In genomic region chr6:95167668-95168227, GRCm38 (mm10) we compare ENCODE assay signal across 14 mouse cellular contexts. TPM values are rescaled to one million over a fixed set of nuclear protein-coding genes. Genes with fewer than 3 reads are reported as not detected.
DNase-seq lines count a peak whose midpoint lies in the region; ATAC-seq and TF ChIP-seq lines count a peak whose summit lies in the region.
"Had no signal": no experiment of that assay in that cellular context is flagged by ENCODE, and none has a peak within 500 bp of the region (broad histone marks: within the 10 kb centered on the region; RNA-seq: fewer than 3 reads in every experiment).

No protein-coding gene starts in this region.

- no peak overlapping the region for H3K4me2 ChIP-seq in embryonic facial prominence, embryonic 13.5 days
- no peak overlapping the region for H3K4me2 ChIP-seq in hindbrain, embryonic 11.5 days (replicated peaks; ENCODE audit: low read depth, low read length)
- H3K4me2 ChIP-seq in midbrain, embryonic 16.5 days (ENCODE audit: low read length), result no peak overlapping the region
- H3K4me2 ChIP-seq: heart, embryonic 12.5 days; liver, embryonic 13.5 days; neural tube, embryonic 12.5 days had no signal

- WGBS in embryonic facial prominence, embryonic 13.5 days, result 20% methylated on average over 5 of the region's 5 CpGs
- WGBS in hindbrain, embryonic 11.5 days, result 14% methylated on average over 5 of the region's 5 CpGs
- WGBS in midbrain, embryonic 16.5 days, result 8% methylated on average over 5 of the region's 5 CpGs
- whole genome bisulfite sequencing in kidney, adult 2 months, result 56% methylated on average over 5 of the region's 5 CpGs

- DNase-seq in layer of hippocampus, adult 2 months (ENCODE audit: low spot score in 2 of 2), result peak; percentile 7 to 16
- no peak for DNase-seq in layer of hippocampus, postnatal 25 days (ENCODE audit: extremely low spot score in 1 of 2, low spot score in 1 of 2)
- peak; percentile 35 for DNase-seq in hindbrain, embryonic 11.5 days (ENCODE audit: low spot score)
- DNase-seq in kidney, adult 2 months, result no peak
- DNase-seq in kidney, postnatal 25 days, result no peak
- no peak for DNase-seq in gastrocnemius, postnatal 4 days (ENCODE audit: low spot score in 2 of 2)
- DNase-seq: kidney, postnatal 36 days; liver, embryonic 13.5 days; right cerebral cortex, postnatal 25 days; thymus, postnatal 14 days had no signal

- H3K4me3 ChIP-seq in layer of hippocampus, adult 2 months, result no peak overlapping the region
- no peak overlapping the region for H3K4me3 ChIP-seq in embryonic facial prominence, embryonic 13.5 days
- H3K4me3 ChIP-seq in hindbrain, embryonic 11.5 days (ENCODE audit: low read depth, low read length), result no peak overlapping the region
- H3K4me3 ChIP-seq in midbrain, embryonic 16.5 days (ENCODE audit: low read depth, low read length), result no peak overlapping the region
- H3K4me3 ChIP-seq in kidney, adult 2 months (ENCODE audit: insufficient read depth, low read depth, low read length), result no peak overlapping the region
- H3K4me3 ChIP-seq: heart, embryonic 12.5 days; liver, embryonic 13.5 days; neural tube, embryonic 12.5 days had no signal

- ATAC-seq in embryonic facial prominence, embryonic 13.5 days (ENCODE audit: insufficient number of reproducible peaks, insufficient read depth, low FRiP score, low TSS enrichment, low read depth), result peak; percentile 48; the same call in 1 of the 2 replicates
- 0 out of 2 replicates have a peak, but pooled peaks have one; percentile 51 for ATAC-seq in hindbrain, embryonic 11.5 days (ENCODE audit: low FRiP score)
- ATAC-seq in midbrain, embryonic 16.5 days, result 0 out of 2 replicates have a peak, but pooled peaks have one; percentile 66

- H3K9ac ChIP-seq in embryonic facial prominence, embryonic 13.5 days, result no peak overlapping the region
- H3K9ac ChIP-seq in hindbrain, embryonic 11.5 days (ENCODE audit: low read depth, low read length), result no peak overlapping the region
- H3K9ac ChIP-seq in midbrain, embryonic 16.5 days (ENCODE audit: low read depth, low read length), result no peak overlapping the region
- H3K9ac ChIP-seq: heart, embryonic 12.5 days; liver, embryonic 13.5 days; neural tube, embryonic 12.5 days had no signal

- no peak overlapping the region for H3K27ac ChIP-seq in layer of hippocampus, adult 2 months
- no peak overlapping the region for H3K27ac ChIP-seq in embryonic facial prominence, embryonic 13.5 days
- H3K27ac ChIP-seq in hindbrain, embryonic 11.5 days (ENCODE audit: low read depth, low read length), result no peak overlapping the region
- H3K27ac ChIP-seq in midbrain, embryonic 16.5 days (ENCODE audit: low read length), result peak overlapping the region; percentile 2; the same call in 1 of the 2 replicates
- H3K27ac ChIP-seq in kidney, adult 2 months (ENCODE audit: insufficient read depth, low read depth, low read length), result no peak overlapping the region
- H3K27ac ChIP-seq: liver, embryonic 13.5 days; neural tube, embryonic 12.5 days had no signal

- no peaks in the 10 kb centered on the region for H3K9me3 ChIP-seq in embryonic facial prominence, embryonic 13.5 days
- no peaks in the 10 kb centered on the region for H3K9me3 ChIP-seq in hindbrain, embryonic 11.5 days (ENCODE audit: control insufficient read depth, low read length)
- no peaks in the 10 kb centered on the region for H3K9me3 ChIP-seq in midbrain, embryonic 16.5 days (replicated peaks; ENCODE audit: control insufficient read depth, low read length, poor library complexity, severe bottlenecking)
- H3K9me3 ChIP-seq: heart, embryonic 12.5 days; liver, embryonic 13.5 days; neural tube, embryonic 12.5 days had no signal

- H3K36me3 ChIP-seq in embryonic facial prominence, embryonic 13.5 days, result no peaks in the 10 kb centered on the region
- H3K36me3 ChIP-seq in hindbrain, embryonic 11.5 days (ENCODE audit: control insufficient read depth, insufficient read depth, low read length), result no peaks in the 10 kb centered on the region
- no peaks in the 10 kb centered on the region for H3K36me3 ChIP-seq in midbrain, embryonic 16.5 days (ENCODE audit: control insufficient read depth, insufficient read depth, low read length)
- H3K36me3 ChIP-seq in kidney, adult 2 months (ENCODE audit: control insufficient read depth, insufficient read depth, low read length), result no peaks in the 10 kb centered on the region
- H3K36me3 ChIP-seq: heart, embryonic 12.5 days; liver, embryonic 13.5 days; neural tube, embryonic 12.5 days had no signal

- no peaks in the 10 kb centered on the region for H3K27me3 ChIP-seq in embryonic facial prominence, embryonic 13.5 days
- H3K27me3 ChIP-seq in hindbrain, embryonic 11.5 days (ENCODE audit: control insufficient read depth, insufficient read depth, low read length), result no peaks in the 10 kb centered on the region
- H3K27me3 ChIP-seq in midbrain, embryonic 16.5 days (ENCODE audit: control insufficient read depth, insufficient read depth, low read depth, low read length), result no peaks in the 10 kb centered on the region
- H3K27me3 ChIP-seq in kidney, adult 2 months (replicated peaks; ENCODE audit: control insufficient read depth, insufficient read depth, low read length), result 0 out of 2 replicates have a peak, but pooled peaks cover 1% of the 10 kb centered on the region
- H3K27me3 ChIP-seq: heart, embryonic 12.5 days; liver, embryonic 13.5 days; neural tube, embryonic 12.5 days had no signal

- H3K4me1 ChIP-seq in embryonic facial prominence, embryonic 13.5 days, result no peaks in the 10 kb centered on the region
- H3K4me1 ChIP-seq in hindbrain, embryonic 11.5 days (replicated peaks; ENCODE audit: control insufficient read depth, insufficient read depth, low read length), result no peaks in the 10 kb centered on the region
- H3K4me1 ChIP-seq in midbrain, embryonic 16.5 days (ENCODE audit: control insufficient read depth, insufficient read depth, low read length), result peaks cover 7% of the 10 kb centered on the region
- H3K4me1 ChIP-seq in kidney, adult 2 months (ENCODE audit: control insufficient read depth, insufficient read depth, low read length), result no peaks in the 10 kb centered on the region
- H3K4me1 ChIP-seq: heart, embryonic 12.5 days; liver, embryonic 13.5 days had no signal

- TF ChIP-seq CTCF in layer of hippocampus, adult 2 months (conservative IDR thresholded peaks at IDR 0.05), result no peak
- TF ChIP-seq CTCF in kidney, adult 2 months (conservative IDR thresholded peaks at IDR 0.05; ENCODE audit: insufficient read depth, insufficient read length, low read depth, low read length), result no peak

- no peak for TF ChIP-seq POLR2A in kidney, adult 2 months (IDR thresholded peaks at IDR 0.05; ENCODE audit: low read depth, low read length)

RNA-seq across cellular contexts. Expression of gene Kbtbd8, which starts 50.7 kb away (rescaled TPM):
- total RNA-seq in layer of hippocampus, adult 2 months (2021), result 1 to 10 TPM; 6.8 to 7.7 TPM
- total RNA-seq in layer of hippocampus, postnatal 25 days (2021), result 10 to 100 TPM in 1 of 2 experiments, 1 to 10 TPM in 1; 5.5 to 11.2 TPM
- 2.8 and 2.9 TPM in 2 replicates for polyA plus RNA-seq in embryonic facial prominence, embryonic 13.5 days (2015; fragmentation: Nextera tagmentation; extraction: Ambion mirVana)
- 8.1 and 9.0 TPM in 2 replicates for polyA plus RNA-seq in hindbrain, embryonic 11.5 days (2014; fragmentation: Nextera tagmentation; extraction: Ambion mirVana)
- 4.7 and 5.1 TPM in 2 replicates for polyA plus RNA-seq in midbrain, embryonic 16.5 days (2015; fragmentation: Nextera tagmentation; extraction: Ambion mirVana)
- 0.44 and 1.3 TPM in 2 replicates for polyA plus RNA-seq in kidney, adult 2 months (2012; rRNA removed)
- total RNA-seq in gastrocnemius, postnatal 4 days (2021), result 1 to 10 TPM; 1.5 to 1.7 TPM

Comparison
In these comparisons a context has a peak if more than half of its experiments do, and no peak if none do; other contexts are left out.
1. DNase-seq: peak in layer of hippocampus, adult 2 months (2 of 2) and hindbrain, embryonic 11.5 days (single experiment); none in layer of hippocampus, postnatal 25 days (0 of 2), kidney, adult 2 months (single experiment), kidney, postnatal 25 days (0 of 2) and gastrocnemius, postnatal 4 days (0 of 2).
2. Peak in every context shown above with its lines, with median percentiles within 50 percentile points of each other: ATAC-seq.